Mouse (Mus musculus): ENCODE results near the gene Dock6. TPM values are rescaled to one million over a fixed set of nuclear protein-coding genes. Genes with fewer than 3 reads are reported as not detected.

Dock6 gene
- polyA plus RNA-seq, 1 experiment = 12.1 TPM

- H3K36me3 ChIP-seq (ENCODE audit: control insufficient read depth, insufficient read depth) = no peaks in the 10 kb centered on the region
Measured at GRCm38 (mm10) chr9:21849691-21850677, 2.5 kb downstream of the Dock6 start.

GRCm38 (mm10) chr9:21847926-21848325, 4.5 kb downstream of the Dock6 start:
- Histone ChIP-seq H3K79me2 (ENCODE audit: control insufficient read depth, insufficient read depth) (no peaks in the 10 kb centered on the region), H3K4me3 (ENCODE audit: insufficient read depth, poor library complexity, severe bottlenecking) (no peak overlapping the region), H3ac (ENCODE audit: control insufficient read depth, insufficient read length, low read depth) (no peak overlapping the region), H3K36me3 (ENCODE audit: control insufficient read depth, insufficient read depth) (no peaks in the 10 kb centered on the region), H3K27me3 (ENCODE audit: control insufficient read depth, insufficient read depth, insufficient read length) (no peaks in the 10 kb centered on the region), H3K79me3 (ENCODE audit: low read depth) (no peaks in the 10 kb centered on the region)
- TF ChIP-seq MAX (IDR thresholded peaks at IDR 0.05) = no peak
- TF ChIP-seq MYOG (IDR thresholded peaks at IDR 0.05; ENCODE audit: control insufficient read depth, extremely low read depth, insufficient read length) = no peak
- TF ChIP-seq USF1 (IDR thresholded peaks at IDR 0.05; ENCODE audit: low read depth) = no peak
- TF ChIP-seq MYOD1 (IDR thresholded peaks at IDR 0.05; ENCODE audit: control insufficient read depth, insufficient read length, low read depth) = no peak

More at GRCm38 (mm10) chr9:21849691-21850677, 2.5 kb downstream of the Dock6 start:
- Histone ChIP-seq H3K27me3 (ENCODE audit: control insufficient read depth, insufficient read depth, insufficient read length) (no peaks in the 10 kb centered on the region), H3K79me3 (ENCODE audit: low read depth) (no peaks in the 10 kb centered on the region), H3K4me3 (ENCODE audit: insufficient read depth, poor library complexity, severe bottlenecking) (no peak overlapping the region), H3K79me2 (ENCODE audit: control insufficient read depth, insufficient read depth) (no peaks in the 10 kb centered on the region), H3ac (ENCODE audit: control insufficient read depth, insufficient read length, low read depth) (no peak overlapping the region)
- no peak for TF ChIP-seq FOSL1 (IDR thresholded peaks at IDR 0.05; ENCODE audit: insufficient read depth, low read length, poor library complexity, severe bottlenecking)
- TF ChIP-seq USF1 (IDR thresholded peaks at IDR 0.05; ENCODE audit: low read depth) = no peak
- no peak for TF ChIP-seq CTCF (IDR thresholded peaks at IDR 0.05; ENCODE audit: control insufficient read depth, insufficient read depth, insufficient read length)
- TF ChIP-seq MYOD1 (IDR thresholded peaks at IDR 0.05; ENCODE audit: control insufficient read depth, insufficient read length, low read depth) = no peak
- TF ChIP-seq MAX (IDR thresholded peaks at IDR 0.05) = no peak
- no peak for TF ChIP-seq MYOG (IDR thresholded peaks at IDR 0.05; ENCODE audit: control insufficient read depth, extremely low read depth, insufficient read length)
- TF ChIP-seq CEBPB (IDR thresholded peaks at IDR 0.05; ENCODE audit: low read depth) = no peak

DNA sequence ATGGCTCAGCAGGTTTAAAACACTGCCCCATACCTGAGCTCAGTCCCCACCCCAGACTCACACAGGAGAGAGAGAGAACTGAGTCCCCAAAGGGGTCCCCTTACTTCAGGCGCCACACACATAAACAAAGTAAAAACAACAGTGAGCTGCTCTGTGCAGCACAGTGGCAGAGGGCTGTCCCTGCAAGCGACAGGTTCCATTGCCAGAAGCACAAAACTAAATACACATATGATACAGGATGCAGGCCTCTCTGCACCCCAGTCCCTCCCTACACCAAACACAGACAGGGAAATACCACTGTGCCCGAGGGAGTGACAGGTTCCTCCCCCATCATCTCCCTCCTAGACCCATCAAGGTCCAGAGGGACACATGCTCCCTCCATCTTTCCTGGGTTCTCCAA, 5.0 kb downstream of the Dock6 start:
- Histone ChIP-seq H3K79me2 (ENCODE audit: control insufficient read depth, insufficient read depth) (no peaks in the 10 kb centered on the region), H3K27me3 (ENCODE audit: control insufficient read depth, insufficient read depth, insufficient read length) (no peaks in the 10 kb centered on the region), H3K79me3 (ENCODE audit: low read depth) (no peaks in the 10 kb centered on the region), H3K36me3 (ENCODE audit: control insufficient read depth, insufficient read depth) (no peaks in the 10 kb centered on the region), H3K4me3 (ENCODE audit: insufficient read depth, poor library complexity, severe bottlenecking) (no peak overlapping the region), H3ac (ENCODE audit: control insufficient read depth, insufficient read length, low read depth) (no peak overlapping the region)
- TF ChIP-seq CEBPB (IDR thresholded peaks at IDR 0.05; ENCODE audit: low read depth) (no peak), MAX (IDR thresholded peaks at IDR 0.05) (no peak), MYOG (IDR thresholded peaks at IDR 0.05; ENCODE audit: control insufficient read depth, extremely low read depth, insufficient read length) (no peak), FOSL1 (IDR thresholded peaks at IDR 0.05; ENCODE audit: insufficient read depth, low read length, poor library complexity, severe bottlenecking) (no peak), CTCF (IDR thresholded peaks at IDR 0.05; ENCODE audit: control insufficient read depth, insufficient read depth, insufficient read length) (no peak), MYOD1 (IDR thresholded peaks at IDR 0.05; ENCODE audit: control insufficient read depth, insufficient read length, low read depth) (no peak), USF1 (IDR thresholded peaks at IDR 0.05; ENCODE audit: low read depth) (no peak)

DNA sequence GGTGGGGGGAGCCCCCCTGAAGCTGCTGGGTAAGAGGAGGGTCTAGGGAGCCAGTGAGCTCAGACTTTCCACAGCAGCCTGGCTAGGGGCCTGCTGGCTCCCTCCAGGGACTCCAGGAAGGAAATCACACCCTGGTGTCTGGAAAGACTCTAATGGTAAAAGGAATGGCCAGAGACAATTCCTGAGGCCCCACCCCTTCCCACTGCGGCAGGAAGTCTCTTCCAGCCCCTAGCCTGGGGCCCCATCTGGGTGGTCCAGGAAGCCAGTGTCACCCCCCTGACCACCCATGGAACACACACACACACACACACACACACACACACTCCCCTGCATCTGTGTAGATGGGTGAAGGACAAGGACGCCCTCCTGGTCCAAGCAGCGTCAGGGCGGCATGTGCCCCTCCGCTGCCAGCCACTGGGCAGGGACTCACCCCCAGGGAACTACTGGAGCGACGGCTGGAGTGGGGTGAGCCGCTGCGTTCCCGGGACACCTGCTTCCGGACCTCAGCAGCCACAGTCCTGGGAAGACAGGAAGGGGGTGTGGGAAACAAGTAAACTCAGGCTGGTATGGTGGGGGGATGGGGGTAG, 5.6 kb downstream of the Dock6 start:
- TF ChIP-seq MAX (IDR thresholded peaks at IDR 0.05) (no peak), MYOD1 (IDR thresholded peaks at IDR 0.05; ENCODE audit: control insufficient read depth, insufficient read length, low read depth) (peak; percentile 4)
- no peaks in the 10 kb centered on the region for H3K79me3 ChIP-seq (ENCODE audit: low read depth)
- H3K36me3 ChIP-seq (ENCODE audit: control insufficient read depth, insufficient read depth) = no peaks in the 10 kb centered on the region
- H3ac ChIP-seq (ENCODE audit: control insufficient read depth, insufficient read length, low read depth) = peak overlapping the region; percentile 39
- no peaks in the 10 kb centered on the region for H3K27me3 ChIP-seq (ENCODE audit: control insufficient read depth, insufficient read depth, insufficient read length)
- no peaks in the 10 kb centered on the region for H3K79me2 ChIP-seq (ENCODE audit: control insufficient read depth, insufficient read depth)
- H3K4me3 ChIP-seq (ENCODE audit: insufficient read depth, poor library complexity, severe bottlenecking) = no peak overlapping the region

DNA sequence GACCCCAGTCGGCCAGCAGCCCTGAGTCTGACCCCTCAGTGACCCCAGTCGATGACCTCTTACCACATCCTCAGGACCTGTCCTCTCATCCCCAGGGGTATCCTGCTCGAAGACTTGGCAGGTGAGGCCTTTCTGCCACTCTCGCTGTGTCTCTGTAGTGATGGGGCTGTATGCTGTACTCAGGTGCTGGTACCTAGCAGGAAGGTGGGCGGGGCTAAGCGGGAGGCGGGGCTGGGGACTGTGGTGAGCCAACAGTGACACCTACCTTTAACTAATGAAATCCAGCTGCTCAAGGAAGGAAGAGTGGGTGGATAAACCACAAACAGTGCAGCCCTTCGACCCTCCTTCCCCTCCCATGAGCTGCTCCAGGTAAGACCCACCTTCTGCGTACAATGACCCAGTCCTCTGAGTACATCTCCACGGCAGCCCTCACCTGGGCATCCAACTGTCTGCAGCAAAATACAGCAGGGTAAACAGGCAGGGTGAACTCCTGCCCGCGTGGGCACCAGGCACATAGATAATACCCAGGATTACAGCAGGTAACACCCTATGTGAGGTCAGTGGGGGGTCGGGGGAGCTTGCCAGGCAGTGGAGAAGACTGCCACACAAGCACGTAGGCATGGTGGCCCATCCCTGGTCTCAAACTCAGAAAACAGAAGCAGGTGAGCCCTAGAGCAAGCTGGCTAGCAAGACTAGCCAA, 6.9 kb downstream of the Dock6 start:
- Histone ChIP-seq H3K4me3 (ENCODE audit: insufficient read depth, poor library complexity, severe bottlenecking) (no peak overlapping the region), H3K36me3 (ENCODE audit: control insufficient read depth, insufficient read depth) (no peaks in the 10 kb centered on the region), H3K27me3 (ENCODE audit: control insufficient read depth, insufficient read depth, insufficient read length) (no peaks in the 10 kb centered on the region), H3K79me3 (ENCODE audit: low read depth) (no peaks in the 10 kb centered on the region), H3K79me2 (ENCODE audit: control insufficient read depth, insufficient read depth) (no peaks in the 10 kb centered on the region), H3ac (ENCODE audit: control insufficient read depth, insufficient read length, low read depth) (no peak overlapping the region)
- TF ChIP-seq CTCF (IDR thresholded peaks at IDR 0.05; ENCODE audit: control insufficient read depth, insufficient read depth, insufficient read length) = no peak
- TF ChIP-seq MYOD1 (IDR thresholded peaks at IDR 0.05; ENCODE audit: control insufficient read depth, insufficient read length, low read depth) = no peak
- no peak for TF ChIP-seq MYOG (IDR thresholded peaks at IDR 0.05; ENCODE audit: control insufficient read depth, extremely low read depth, insufficient read length)
- no peak for TF ChIP-seq USF1 (IDR thresholded peaks at IDR 0.05; ENCODE audit: low read depth)
- TF ChIP-seq MAX (IDR thresholded peaks at IDR 0.05) = no peak
- TF ChIP-seq CEBPB (IDR thresholded peaks at IDR 0.05; ENCODE audit: low read depth) = no peak
- TF ChIP-seq FOSL1 (IDR thresholded peaks at IDR 0.05; ENCODE audit: insufficient read depth, low read length, poor library complexity, severe bottlenecking) = no peak
